Mouse (Mus musculus) urinary bladder, adult 2 months (tissue): ENCODE measurements around the gene Lifr. TPM values are rescaled to one million over a fixed set of nuclear protein-coding genes. Genes with fewer than 3 reads are reported as not detected.

ENCODE experiments used
- DNase-seq: peaks from one replicate; pipeline ENCODE4 v3.0.0; 2022; ENCODE audit warnings: low spot score
- polyA plus RNA-seq: library from polyadenylated mRNA; depleted of rRNA; stranded (reverse); fragments of >200 nt; gene quantifications from 2 replicates; pipeline ENCODE4 v1.2.3, GENCODE M21; 2012

The Lifr gene
- polyA plus RNA-seq, 1 experiment: 13.2 TPM

- peak; percentile 79 for DNase-seq
Measured at GRCm38 (mm10) chr15:7129127-7129943, 38.9 kb downstream of the Lifr start.

GRCm38 (mm10) chr15:7129944-7130287 lies 39.5 kb downstream of the Lifr start:
- no peak for DNase-seq

- no peak for DNase-seq
Measured at GRCm38 (mm10) chr15:7130691-7131225, 40.3 kb downstream of the Lifr start.

GRCm38 (mm10) chr15:7132741-7133140 lies 42.3 kb downstream of the Lifr start:
- DNase-seq: no peak

- no peak for DNase-seq
Measured at GRCm38 (mm10) chr15:7134454-7135052, 44.1 kb downstream of the Lifr start.

GRCm38 (mm10) chr15:7135982-7136562 lies 45.7 kb downstream of the Lifr start:
- no peak for DNase-seq

GRCm38 (mm10) chr15:7136912-7137311 lies 46.5 kb downstream of the Lifr start:
- no peak for DNase-seq

GRCm38 (mm10) chr15:7137607-7138006 lies 47.2 kb downstream of the Lifr start:
- DNase-seq: no peak

GRCm38 (mm10) chr15:7138471-7138870 lies 48.1 kb downstream of the Lifr start:
- no peak for DNase-seq

GRCm38 (mm10) chr15:7140322-7140721 lies 49.9 kb downstream of the Lifr start:
- no peak for DNase-seq

GRCm38 (mm10) chr15:7141246-7141645 lies 50.8 kb downstream of the Lifr start:
- DNase-seq: no peak

- DNase-seq: no peak
Measured at GRCm38 (mm10) chr15:7143689-7144170, 53.3 kb downstream of the Lifr start.

GRCm38 (mm10) chr15:7144542-7144941 lies 54.1 kb downstream of the Lifr start:
- DNase-seq: no peak

- no peak for DNase-seq
Measured at GRCm38 (mm10) chr15:7144942-7145341, 54.5 kb downstream of the Lifr start.

GRCm38 (mm10) chr15:7145555-7145954 lies 55.1 kb downstream of the Lifr start:
- no peak for DNase-seq

GRCm38 (mm10) chr15:7146529-7146928 lies 56.1 kb downstream of the Lifr start:
- no peak for DNase-seq

GRCm38 (mm10) chr15:7149796-7150195 lies 59.4 kb downstream of the Lifr start:
- no peak for DNase-seq

GRCm38 (mm10) chr15:7150591-7150990 lies 60.2 kb downstream of the Lifr start:
- DNase-seq: no peak

GRCm38 (mm10) chr15:7152116-7152760 lies 61.8 kb downstream of the Lifr start:
- no peak for DNase-seq

GRCm38 (mm10) chr15:7154010-7154736 lies 63.8 kb downstream of the Lifr start:
- no peak for DNase-seq

- no peak for DNase-seq
Measured at GRCm38 (mm10) chr15:7154737-7155090, 64.3 kb downstream of the Lifr start.

- no peak for DNase-seq
Measured at GRCm38 (mm10) chr15:7157658-7158057, 67.2 kb downstream of the Lifr start.
